Mouse (Mus musculus): Measurements from ENCODE around the gene Sorbs2.
A peak's percentile ranks its signal among the peaks of the same experiment; 100 is the strongest.

Sorbs2 gene

DNA sequence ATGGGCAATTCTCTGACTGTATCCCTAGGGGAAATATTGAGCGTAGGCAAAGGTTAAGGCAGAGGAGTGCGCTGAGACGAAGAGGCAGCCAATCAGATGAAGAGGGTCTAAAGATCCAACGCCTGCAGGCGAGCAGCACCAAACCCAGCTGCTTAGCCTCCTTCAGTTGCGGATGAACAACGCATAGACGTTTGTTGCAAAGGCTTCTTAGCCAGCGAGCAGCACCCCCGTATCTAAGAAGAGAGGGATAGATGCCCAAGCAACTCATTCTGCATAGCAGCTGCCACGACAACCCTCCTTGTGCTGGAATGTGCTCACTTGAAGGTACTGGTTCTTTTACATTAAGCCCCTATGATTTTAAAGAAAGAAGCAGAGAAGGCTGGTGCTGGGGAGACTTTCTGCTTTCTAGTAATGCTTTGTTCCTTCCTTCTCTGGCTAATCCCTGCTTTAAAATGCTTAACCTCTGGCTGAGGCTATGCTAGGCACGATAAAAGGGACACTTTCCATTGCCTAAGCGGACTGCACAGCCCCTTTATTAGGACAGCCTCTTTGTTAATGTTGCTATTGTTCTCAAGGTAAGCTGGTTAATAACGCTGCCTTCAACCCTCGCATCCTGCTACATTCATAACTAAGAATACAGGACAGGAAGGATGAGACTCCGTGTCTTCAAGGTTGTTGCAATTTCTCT lies at the start of gene Sorbs2:
Gene Sorbs2, plus strand, starts transcription at position 155 of the 688 bp plus-strand sequence.
- DNase-seq = no peak

DNA sequence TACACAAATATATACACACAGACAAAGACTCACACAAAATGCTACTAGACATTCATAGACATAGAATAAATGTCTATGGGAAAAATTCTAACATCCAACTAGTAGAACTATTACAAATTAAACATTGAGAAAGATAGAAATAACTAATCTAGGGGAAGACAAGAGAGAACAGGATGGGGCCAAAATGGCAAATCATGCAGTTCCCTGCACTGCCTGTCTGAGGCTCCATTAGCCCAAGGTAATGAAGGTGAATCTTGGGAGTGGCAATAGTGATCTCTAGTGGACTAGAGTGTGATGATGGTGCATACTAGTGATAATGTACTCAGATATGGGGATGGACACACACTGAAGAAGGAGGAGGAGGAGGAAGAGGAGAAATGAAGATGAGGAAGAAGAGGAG lies 49.7 kb upstream of the Sorbs2 start:
- DNase-seq = no peak

DNA sequence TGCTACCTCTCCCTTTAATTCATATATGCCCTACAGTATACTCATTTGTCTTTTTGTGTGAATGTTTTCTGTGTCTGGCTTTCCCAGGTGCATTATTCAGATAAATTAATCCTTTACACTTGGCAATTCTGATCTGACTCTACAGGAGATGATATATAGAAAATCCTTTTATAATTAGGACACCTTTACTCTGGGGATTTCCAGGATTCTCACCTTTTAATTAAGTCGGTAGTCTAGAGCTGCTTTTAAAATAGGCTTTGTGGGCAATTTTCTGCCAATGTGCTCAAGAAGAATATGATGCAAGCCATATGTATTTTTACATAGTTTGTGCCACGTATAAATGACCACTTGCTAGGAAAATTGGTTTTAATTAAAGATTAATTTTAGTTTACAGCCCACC lies 38.6 kb upstream of the Sorbs2 start:
- DNase-seq = no peak

DNA sequence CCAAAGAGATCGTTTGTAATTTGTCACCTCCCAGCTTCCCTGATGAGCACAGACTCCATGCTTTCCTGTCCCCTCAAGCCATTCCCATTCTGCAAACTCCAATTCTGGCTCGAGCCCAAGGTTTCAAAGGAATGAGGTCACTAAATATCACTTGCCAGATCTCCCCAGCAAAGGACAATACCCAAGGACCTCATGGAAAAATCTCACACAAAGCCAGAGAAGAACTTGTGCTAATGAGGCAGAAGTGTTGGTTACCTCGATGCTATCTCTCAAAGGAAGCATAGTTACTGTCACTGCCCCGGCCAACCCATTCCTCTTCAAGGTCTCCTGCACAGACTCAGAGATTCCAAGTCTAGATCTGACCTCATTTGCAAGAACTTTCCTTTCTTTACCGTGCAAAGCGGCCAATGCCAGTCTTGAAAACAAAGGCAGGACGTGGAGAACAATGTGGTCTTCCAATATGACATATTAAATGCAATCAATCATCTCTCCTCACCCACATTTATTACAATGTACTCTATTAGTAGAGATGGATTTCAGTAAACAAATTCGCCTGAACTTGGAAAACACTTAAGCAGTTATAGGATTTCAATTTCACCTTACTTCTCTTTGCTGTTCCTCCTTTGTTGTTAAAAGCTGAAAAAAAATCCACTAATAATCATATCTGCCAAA lies 37.9 kb upstream of the Sorbs2 start:
- peak; percentile 64 to 68 for DNase-seq

DNA sequence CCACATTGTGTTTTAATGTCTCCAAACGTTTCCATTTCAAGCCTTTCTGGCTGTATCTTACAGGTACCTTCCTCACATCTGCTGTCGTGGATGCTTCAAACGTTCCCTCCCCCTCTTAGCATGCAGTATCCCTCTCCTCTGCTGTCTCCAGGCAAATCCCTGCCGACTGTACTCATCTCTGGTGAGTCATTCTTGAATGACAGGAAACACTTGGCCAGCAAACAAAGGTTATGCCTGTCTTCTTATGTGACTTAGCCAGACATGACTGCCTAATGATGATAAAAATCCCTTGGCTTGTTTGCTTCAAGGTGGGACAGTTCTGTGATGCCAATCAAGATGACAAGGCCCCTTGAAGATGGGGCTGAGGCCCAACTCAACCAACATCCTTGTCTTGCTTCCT lies 26.7 kb upstream of the Sorbs2 start:
- no peak for DNase-seq

DNA sequence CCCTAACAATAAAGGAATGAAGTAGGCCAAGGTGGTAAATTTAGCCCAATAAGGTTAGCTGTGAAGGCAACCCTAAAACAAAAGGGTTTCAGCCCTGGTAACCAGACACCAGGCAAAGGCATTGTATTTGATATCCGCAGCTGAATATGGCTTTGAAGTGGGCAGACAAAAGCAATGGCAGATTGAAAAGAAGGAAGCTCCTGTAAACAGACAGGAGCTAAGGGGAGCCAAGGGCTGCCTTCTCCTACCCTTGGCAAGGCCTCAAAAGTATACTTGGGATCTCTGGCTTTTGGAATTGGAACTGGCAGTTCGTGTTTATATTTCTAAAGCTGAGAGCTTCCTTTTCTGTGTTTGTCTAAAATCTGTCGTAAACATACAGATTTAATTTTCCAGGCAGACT lies 21.3 kb upstream of the Sorbs2 start:
- DNase-seq = no peak

DNA sequence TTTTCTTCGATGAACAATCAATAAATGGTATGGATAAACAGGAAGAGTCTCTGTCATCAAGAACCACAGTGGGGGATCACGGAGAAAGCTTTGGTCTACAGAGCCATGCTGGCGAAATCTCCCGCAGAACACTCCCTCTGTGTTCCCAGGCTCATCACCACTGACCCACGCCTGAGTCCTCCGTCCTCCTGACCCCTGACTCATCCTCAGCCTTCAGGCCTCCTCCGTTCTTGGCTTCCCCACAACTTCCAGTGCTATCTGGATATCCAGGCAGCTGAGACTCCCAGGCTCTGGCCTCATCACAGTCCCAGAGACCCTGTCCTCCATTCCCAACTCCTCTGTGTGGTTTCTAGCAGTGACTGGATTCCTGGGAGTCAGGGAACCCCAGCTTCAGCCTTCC lies 3.6 kb upstream of the Sorbs2 start:
- no peak for DNase-seq

DNA sequence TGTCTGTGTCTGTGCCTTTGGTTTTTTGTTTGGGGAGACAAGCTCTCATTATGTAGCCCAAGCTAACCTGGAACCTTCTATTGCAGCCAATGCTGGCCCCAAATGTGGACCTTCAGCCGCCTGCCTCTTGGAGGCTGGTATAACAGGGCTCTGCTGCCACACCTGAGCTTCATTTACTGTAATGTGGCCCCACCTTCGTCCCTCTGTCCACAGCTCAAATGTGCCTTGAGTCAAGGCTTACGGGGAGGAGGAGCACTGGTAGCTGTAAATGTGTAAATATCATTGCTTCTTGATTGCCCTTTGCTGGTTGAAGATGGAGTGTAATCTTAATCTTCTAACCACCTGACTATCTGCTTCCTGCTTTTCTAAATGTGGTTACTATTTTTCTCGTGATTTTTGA lies 1.2 kb upstream of the Sorbs2 start:
- no peak for DNase-seq

DNA sequence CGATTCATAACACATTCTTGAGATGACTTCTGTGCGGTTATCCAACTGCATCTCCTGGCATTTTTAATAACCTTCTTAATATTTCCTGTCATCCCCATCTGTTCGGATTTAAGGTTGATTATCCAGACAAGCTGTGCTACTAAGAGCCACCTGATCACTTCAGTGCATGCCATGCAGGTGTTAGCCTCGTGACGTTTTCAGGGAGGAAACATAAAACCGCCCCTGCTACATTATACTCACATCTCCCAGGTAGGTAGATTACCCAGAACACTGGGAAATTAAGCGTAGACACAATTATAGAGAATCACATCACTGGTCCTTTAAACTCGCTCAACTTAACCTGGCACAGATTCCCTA lies 333 bp upstream of the Sorbs2 start:
- DNase-seq = no peak

DNA sequence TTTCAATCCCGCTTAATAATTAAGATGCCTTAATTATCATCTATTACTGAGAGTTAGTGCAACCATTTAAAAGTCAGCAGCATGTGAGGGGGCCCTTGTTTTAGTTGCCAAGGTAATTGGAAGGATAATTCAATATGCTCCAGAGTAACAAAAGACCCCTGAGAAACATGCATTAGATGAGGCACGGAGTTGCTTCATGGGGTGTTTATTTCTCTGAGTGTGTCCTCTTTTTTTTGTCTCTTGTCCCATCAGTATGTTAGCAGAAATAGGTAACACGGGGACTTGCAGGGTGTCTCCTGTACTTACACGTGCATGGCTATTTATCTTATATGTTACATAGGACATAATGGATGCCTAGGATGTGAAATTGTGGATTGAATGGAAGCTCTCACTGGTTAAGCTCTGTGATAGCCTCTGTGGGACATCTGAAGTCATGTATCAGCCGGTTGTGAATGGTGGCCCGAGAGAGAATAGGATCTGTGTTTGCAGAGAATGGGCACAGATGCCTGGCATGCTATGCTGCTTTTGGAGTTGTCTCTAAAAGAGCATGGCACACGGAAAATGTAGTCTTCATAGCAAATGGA lies 1.0 kb downstream of the Sorbs2 start:
- no peak for DNase-seq

DNA sequence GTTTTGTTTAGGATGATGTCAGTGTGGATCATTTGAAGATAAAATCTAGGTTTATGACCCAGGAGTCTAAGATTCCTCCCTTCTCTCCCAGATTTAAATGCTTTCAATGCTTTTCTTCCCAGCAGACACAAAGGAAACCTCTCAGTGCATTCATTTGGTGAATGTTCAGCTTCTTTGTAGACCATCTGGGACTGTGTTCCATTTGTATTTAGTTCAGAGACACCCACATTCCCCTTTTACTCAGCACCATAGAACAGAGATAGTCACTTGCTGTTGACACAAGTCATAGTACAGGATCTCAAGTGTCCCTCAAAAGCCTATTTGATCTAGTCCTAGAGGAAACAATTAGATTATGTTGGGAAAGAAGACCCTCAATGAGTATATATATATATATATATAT lies 4.8 kb downstream of the Sorbs2 start:
- no peak for DNase-seq

DNA sequence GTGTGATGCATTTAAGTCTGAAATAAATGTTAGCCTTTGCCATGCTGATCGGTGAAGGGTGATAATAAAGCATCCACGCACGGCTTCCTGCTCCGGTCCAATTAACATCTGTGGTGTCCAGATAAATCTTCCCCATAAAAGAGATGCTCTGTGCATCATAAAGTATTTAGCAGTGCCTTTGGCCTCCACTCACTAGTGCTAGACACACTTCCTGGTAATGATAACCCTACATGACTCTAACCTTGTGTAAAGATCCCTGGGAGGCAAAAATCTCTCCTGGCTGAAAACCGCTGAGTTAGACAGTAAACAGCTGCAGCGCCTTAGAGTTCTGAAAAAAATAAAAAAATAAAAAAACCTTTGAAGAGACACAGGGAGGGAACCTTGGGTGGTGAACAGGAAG lies 14.0 kb downstream of the Sorbs2 start:
- DNase-seq = no peak

DNA sequence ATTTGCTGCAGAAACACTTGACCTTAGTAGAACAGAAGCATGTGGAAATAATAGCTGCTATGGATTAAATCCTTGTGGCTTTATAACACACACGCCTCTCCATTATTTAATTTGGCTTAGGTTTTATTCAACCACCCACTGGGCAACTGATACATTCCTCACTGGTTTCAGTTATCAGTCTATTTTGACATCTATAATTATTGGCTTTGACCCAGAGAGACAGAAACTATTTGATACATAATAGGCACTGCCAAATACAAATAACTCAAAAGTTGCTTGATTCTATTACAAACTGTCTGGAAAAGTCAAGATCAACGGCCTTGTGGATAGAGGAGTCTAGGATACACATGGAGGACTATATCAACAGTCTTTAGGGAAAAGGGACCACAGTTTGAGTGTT lies 20.1 kb downstream of the Sorbs2 start:
- no peak for DNase-seq

DNA sequence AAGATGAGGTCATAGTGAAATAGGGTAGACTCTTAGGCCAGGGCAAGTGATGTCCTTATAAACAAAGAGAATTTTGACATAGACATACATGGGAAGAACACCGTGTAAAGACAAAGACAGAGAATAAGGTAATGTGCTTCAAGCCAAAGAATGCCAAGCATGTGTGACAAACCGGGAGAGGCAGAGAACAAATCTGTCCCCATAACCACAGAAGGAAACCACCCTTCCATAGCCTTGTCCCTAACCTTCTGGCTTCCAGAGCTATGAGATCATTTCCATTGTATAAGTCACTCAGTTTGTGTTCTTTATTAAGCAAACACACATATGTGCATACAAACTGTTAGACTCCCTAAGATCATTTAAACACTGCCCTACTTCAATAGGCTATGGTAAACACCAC lies 21.3 kb downstream of the Sorbs2 start:
- DNase-seq = no peak

DNA sequence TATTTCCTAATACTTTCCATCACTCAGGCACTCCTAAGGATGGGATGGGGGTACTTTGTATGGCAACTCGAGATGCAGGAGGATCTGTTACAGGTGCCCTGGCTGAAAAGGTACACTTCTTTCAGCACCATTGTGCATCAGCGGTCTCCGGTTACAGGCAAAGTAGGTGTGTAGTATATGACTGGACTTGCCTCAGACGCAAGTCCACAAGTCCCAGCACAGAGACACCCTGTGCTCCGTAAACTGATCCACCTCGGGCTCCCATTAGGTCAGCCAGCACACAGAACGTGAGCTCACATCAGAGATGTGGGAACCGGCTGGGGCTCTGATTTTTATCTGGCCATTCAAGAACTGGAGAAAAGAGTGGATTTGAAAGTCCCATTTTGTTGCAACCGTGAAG lies 29.0 kb downstream of the Sorbs2 start:
- no peak for DNase-seq

DNA sequence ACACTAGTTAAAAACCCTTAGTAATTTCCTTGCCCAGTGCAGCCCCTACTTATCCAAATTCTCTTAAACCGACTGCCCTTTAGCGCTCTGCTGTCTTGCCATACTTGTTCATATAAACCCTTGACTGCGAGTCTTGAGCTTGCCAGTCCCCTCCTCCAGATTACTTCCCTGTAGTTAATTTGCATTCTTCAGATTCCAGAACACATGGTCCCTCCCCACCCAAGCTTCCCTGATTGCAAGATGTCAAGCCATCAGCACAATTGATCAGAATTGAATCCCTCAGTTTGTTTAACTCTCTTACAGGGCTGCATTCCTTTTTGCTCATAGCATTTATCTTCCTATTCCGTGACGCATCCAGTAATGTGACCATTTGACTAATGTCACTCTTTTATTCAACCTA lies 32.9 kb downstream of the Sorbs2 start:
- DNase-seq = no peak

DNA sequence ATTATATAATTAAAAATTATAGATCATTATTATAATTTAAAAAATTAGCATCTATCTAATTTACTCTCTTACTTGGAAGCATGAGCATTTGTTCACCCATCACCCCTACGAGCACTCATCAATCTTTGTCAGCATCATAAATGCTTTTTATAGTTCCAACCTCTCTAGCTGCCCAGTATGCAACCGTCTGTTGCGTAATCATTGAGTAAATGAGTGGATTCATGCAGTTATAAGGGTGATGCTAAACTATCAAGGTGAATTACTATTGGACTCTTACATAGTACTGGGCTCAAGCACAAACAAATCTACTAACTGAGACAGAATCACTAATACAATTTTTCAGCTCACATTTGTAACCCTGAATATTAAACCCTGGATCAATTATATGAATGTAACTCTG lies 44.6 kb downstream of the Sorbs2 start:
- no peak for DNase-seq

DNA sequence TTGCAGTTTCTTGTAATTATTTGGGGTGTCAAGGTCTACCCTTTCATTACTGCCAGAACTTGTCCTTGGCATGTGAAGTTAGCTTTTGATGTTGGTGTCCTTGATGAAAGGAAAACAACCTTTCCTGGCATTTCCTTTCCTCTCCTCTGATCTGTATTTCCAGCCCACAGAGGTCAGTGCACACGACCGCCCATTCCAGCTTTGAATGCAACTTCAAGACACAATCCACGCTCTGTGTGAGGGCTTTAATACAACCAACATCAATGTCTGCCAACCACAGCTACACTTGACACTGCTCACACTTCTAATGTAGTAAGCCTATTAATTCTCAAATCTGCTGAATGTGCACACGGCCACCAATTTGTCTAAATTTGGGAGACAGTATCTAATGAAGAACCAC lies 47.0 kb downstream of the Sorbs2 start:
- DNase-seq = no peak

DNA sequence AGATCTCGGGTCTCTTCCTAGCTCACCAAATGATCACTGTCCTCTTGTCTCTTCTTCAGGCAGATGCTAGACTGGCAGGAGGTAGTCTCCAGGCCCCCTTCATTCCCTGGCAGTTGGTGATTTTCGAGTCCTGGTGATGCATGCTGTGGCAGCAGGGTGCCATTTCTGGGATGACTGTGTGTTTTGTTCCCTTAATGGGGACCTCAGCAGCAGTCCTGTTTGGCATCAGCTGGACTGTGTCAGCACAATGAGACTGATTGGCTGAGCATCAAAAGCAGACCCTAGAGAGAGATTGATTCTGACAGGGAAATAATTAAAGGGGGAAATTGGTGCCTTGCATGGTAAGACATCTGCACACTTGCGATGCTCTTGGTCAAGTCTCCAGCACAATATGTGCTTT lies 50.3 kb downstream of the Sorbs2 start:
- DNase-seq = no peak

DNA sequence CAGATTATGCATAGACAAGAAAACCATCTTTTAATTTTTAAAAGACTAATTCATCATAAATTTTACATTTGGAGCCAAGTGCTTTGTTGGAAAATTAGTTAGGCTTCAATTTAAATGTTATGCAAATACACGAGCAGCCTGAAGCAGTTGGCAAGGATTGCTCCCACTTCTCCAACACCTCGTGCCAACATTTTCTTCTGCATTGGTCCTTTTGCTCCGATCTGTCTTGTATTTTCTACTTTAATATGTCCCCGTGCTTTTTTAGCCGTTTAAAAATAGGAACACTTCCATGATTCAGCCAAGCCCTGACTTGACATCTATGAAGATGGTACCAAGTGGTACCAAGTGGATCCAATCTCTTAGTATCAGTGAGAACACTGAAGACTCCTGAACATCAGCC lies 50.8 kb downstream of the Sorbs2 start:
- DNase-seq = no peak

DNA sequence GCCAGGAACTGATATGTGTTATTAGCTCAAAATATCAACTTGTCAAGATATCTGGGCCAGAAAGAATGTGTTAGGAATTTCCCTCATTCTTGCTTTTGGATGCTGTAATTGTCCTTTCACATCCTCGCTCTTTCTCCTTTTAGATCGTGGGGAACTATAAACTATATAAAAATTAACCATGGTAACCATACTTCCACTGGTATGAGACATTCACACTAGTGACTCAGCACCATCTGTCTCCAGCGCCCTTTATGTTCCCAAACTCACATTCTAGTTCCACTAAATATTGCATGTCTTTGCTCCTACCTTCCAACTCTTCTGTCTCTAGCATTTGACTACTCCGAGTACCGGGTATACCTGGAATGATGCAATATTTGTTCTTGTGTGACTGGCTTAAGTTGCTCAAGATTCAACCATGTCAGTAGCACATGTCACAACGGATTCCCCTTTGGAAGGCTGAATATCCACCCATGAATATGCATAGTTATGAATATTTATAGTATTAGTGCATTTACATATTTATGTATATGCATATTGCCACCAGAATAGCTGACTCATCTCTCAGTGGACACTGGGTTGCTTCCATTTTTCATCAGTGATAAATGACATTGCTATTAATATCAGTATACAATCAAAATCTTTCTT lies 51.7 kb downstream of the Sorbs2 start:
- no peak for DNase-seq

DNA sequence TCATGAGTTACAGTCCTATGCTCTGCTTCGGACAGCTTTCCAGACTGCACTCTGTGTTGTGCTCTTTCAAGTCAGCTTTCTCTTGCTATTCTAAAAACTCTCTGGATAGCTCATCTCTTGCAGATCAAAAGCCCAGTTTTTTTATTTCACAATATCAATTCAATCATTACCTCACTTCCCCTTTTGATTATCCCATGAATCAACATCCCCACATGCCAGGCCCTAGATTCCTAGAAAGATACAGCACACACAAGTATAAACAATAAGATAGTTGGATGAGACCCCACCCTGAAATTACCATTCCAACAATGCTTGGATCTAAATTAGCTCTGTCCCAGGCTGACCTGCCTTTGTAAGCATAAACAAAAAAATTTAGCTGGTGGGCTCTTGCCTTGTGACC lies 57.6 kb downstream of the Sorbs2 start:
- no peak for DNase-seq

DNA sequence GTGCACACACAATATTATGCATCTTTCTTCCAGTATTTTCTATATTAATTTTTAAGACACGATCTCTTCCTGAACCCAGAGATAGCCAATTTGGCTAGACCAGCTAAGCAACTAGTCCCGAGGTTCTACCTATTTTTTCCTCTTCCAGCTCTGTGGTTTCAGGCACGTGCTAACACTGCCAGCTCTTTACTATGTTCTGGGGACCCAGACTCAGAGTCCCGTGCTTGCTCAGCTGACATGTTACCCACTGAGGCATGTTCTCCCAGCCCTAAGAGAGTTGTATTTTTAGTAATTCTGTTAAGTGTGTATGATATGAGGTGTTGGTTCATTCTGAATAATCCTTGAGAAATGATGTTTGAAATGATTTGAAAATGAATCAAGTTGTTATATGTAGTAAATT lies 62.5 kb downstream of the Sorbs2 start:
- no peak for DNase-seq

Data from kidney, postnatal 25 days (tissue).